Mouse (Mus musculus): ENCODE results near the gene Insl5.

The Insl5 gene

GRCm38 (mm10) chr4:103026621-103027020, at the start of gene Insl5:
Gene Insl5 (minus strand): TSS chr4:103026842.
- in situ Hi-C loops (cut with MboI, MseI) = loop anchor here (10.0 kb wide), 1 partner anchor 882 kb away; no protein-coding TSS in a partner anchor

GRCm38 (mm10) chr4:103070631-103071030, 44.0 kb upstream of the Insl5 start:
- in situ Hi-C loops (cut with MboI, MseI) = no loop called here

GRCm38 (mm10) chr4:103067906-103068655, 41.4 kb upstream of the Insl5 start:
- in situ Hi-C loops (cut with MboI, MseI) = no loop called here

GRCm38 (mm10) chr4:103064976-103065375, 38.3 kb upstream of the Insl5 start:
- in situ Hi-C loops (cut with MboI, MseI) = no loop called here

GRCm38 (mm10) chr4:103064421-103064820, 37.8 kb upstream of the Insl5 start:
- in situ Hi-C loops (cut with MboI, MseI) = no loop called here

GRCm38 (mm10) chr4:103056909-103057308, 30.3 kb upstream of the Insl5 start:
- in situ Hi-C loops (cut with MboI, MseI) = loop anchor here (10.0 kb wide), 1 partner anchor 638 kb away; no protein-coding TSS in a partner anchor

GRCm38 (mm10) chr4:103048046-103048445, 21.4 kb upstream of the Insl5 start:
- in situ Hi-C loops (cut with MboI, MseI) = no loop called here

GRCm38 (mm10) chr4:103042997-103043396, 16.4 kb upstream of the Insl5 start:
- in situ Hi-C loops (cut with MboI, MseI) = no loop called here

- in situ Hi-C loops (cut with MboI, MseI) = no loop called here
Measured at GRCm38 (mm10) chr4:103039838-103040191, 13.2 kb upstream of the Insl5 start.

- in situ Hi-C loops (cut with MboI, MseI) = no loop called here
Measured at GRCm38 (mm10) chr4:103039103-103039837, 12.6 kb upstream of the Insl5 start.

- in situ Hi-C loops (cut with MboI, MseI) = loop anchor here (10.0 kb wide), 1 partner anchor 884 kb away; no protein-coding TSS in a partner anchor
Measured at GRCm38 (mm10) chr4:103028177-103029088, 1.8 kb upstream of the Insl5 start.

- in situ Hi-C loops (cut with MboI, MseI) = loop anchor here (10.0 kb wide), 1 partner anchor 883 kb away; no protein-coding TSS in a partner anchor
Measured at GRCm38 (mm10) chr4:103027745-103028144, 1.1 kb upstream of the Insl5 start.

GRCm38 (mm10) chr4:103013490-103013889, 13.2 kb downstream of the Insl5 start:
- in situ Hi-C loops (cut with MboI, MseI) = no loop called here

- in situ Hi-C loops (cut with MboI, MseI) = no loop called here
Measured at GRCm38 (mm10) chr4:103011823-103012222, 14.8 kb downstream of the Insl5 start.

GRCm38 (mm10) chr4:103010734-103011133, 15.9 kb downstream of the Insl5 start:
- in situ Hi-C loops (cut with MboI, MseI) = no loop called here

- in situ Hi-C loops (cut with MboI, MseI) = no loop called here
Measured at GRCm38 (mm10) chr4:103006943-103007418, 19.7 kb downstream of the Insl5 start.

GRCm38 (mm10) chr4:103006266-103006665, 20.4 kb downstream of the Insl5 start:
- in situ Hi-C loops (cut with MboI, MseI) = no loop called here

GRCm38 (mm10) chr4:103005190-103005945, 21.3 kb downstream of the Insl5 start:
- in situ Hi-C loops (cut with MboI, MseI) = no loop called here

GRCm38 (mm10) chr4:103004681-103005080, 22.0 kb downstream of the Insl5 start:
- in situ Hi-C loops (cut with MboI, MseI) = no loop called here

GRCm38 (mm10) chr4:102991685-102992084, 35.0 kb downstream of the Insl5 start:
- in situ Hi-C loops (cut with MboI, MseI) = loop anchor here (5.0 kb wide), 1 partner anchor 156 kb away; no protein-coding TSS in a partner anchor

All from T-helper 2 cell (primary cell).